Mouse (Mus musculus) ES-E14 (cell line): ENCODE data around the gene Cybb.
"Not testable (repeated sequence)": the region's sequence is repeated elsewhere in the genome, so short reads cannot be mapped to it uniquely, and the experiment has no call there.

Source experiments
- HCFC1 ChIP-seq: IDR thresholded peaks from 2 replicates; pipeline ENCODE4 v1.6.1; 2012; ENCODE audit warnings: low read length, inconsistent platforms, borderline replicate concordance; ENCODE audit not compliant: insufficient read depth
- MAFK ChIP-seq: IDR thresholded peaks from 2 replicates; pipeline ENCODE4 v1.6.1; 2014; ENCODE audit warnings: mild to moderate bottlenecking, low read depth, low read length, inconsistent platforms; ENCODE audit not compliant: insufficient read depth

DNA sequence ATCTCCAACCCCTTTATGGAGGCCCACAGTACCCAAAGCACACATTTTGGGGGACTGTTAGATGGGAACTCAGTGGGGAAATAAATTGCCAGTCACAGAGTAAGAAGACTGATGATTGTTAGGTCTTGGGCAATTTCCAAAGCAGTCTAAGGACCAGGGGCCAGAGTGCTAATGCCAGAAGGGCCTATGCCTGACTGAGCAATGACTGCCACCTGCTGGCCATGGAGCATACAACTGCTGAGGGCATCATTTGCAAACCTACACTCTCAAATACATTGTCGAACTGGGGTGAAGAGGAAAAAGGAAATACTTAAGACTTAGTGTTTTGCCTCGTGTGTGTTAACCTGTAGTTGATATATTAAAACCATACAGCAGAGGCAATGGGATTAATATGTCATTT is 32.4 kb upstream of the Cybb start:
- TF ChIP-seq HCFC1, MAFK: not testable (repeated sequence)
